Mouse (Mus musculus) adrenal gland, postnatal 10 days (tissue): ENCODE data around the gene Rab28. TPM values are rescaled to one million over a fixed set of nuclear protein-coding genes. Genes with fewer than 3 reads are reported as not detected.
"Not testable (repeated sequence)": the region's sequence is repeated elsewhere in the genome, so short reads cannot be mapped to it uniquely, and the experiment has no call there.

ENCODE experiments used
- DNase-seq: peaks from one replicate; pipeline ENCODE4 v3.0.0; 2021; ENCODE audit warnings: mixed read lengths
- long read RNA-seq, 2 experiments: library from polyadenylated mRNA; stranded (forward); transcript quantifications; one replicate each; pipeline ENCODE4 v2.0.0; 2021
- total RNA-seq, 2 experiments: library from RNA; stranded (reverse); gene quantifications; 2 replicates each; pipeline ENCODE4 v1.2.3; 2021

Rab28 gene
- 10 to 100 TPM; 44.6 to 52.7 TPM for total RNA-seq
- long read RNA-seq, experiment 1, transcript Rab28-201 (7 exons, 1,635 nt), result major isoform, 115 of 140 reads
- long read RNA-seq, experiment 1, partial matches to known transcripts, result 5 of 140 reads
- long read RNA-seq, experiment 1, other reads (novel, unspliced or antisense), result 13 of 140 reads
- long read RNA-seq, experiment 2, transcript Rab28-201 (7 exons, 1,635 nt), result major isoform, 64 of 75 reads
- long read RNA-seq, experiment 2, transcript Rab28-203 (8 exons, 1,697 nt), result minor isoform, 6 of 75 reads
- long read RNA-seq, experiment 2, partial matches to known transcripts, result 0 of 75 reads
- long read RNA-seq, experiment 2, other reads (novel, unspliced or antisense), result 5 of 75 reads

DNA sequence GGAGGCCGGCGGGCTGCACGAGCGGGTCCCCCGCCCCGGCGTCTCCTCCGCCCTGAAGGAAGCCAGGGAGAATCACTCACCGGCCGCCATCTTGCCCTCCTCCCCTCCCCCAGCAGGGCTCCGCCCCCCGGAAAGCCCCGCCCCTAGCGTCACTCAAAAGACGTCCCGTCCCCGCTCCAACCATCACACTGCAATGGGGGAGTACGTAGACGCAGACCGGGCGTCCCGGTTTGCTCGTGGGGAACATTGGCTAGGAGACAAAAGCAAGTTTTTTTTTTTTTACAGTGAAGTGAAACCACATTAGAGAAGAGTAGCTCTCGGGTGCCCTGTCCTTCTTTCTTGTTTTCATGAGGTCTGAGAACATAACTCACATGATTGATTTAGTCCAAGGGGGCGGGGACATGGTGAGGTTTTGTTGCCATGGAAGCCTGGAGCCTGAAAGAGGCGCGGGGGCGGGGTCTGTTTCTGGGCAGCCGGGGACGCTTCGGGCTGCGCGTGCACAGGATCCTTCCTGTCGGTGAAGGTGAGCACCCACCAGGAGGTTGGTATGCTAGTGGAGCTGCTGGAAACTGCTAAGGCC lies at the start of gene Rab28:
Gene Rab28 (minus strand): TSS at position 107 of the 580 bp plus-strand sequence.
- DNase-seq, result peak; percentile 98

DNA sequence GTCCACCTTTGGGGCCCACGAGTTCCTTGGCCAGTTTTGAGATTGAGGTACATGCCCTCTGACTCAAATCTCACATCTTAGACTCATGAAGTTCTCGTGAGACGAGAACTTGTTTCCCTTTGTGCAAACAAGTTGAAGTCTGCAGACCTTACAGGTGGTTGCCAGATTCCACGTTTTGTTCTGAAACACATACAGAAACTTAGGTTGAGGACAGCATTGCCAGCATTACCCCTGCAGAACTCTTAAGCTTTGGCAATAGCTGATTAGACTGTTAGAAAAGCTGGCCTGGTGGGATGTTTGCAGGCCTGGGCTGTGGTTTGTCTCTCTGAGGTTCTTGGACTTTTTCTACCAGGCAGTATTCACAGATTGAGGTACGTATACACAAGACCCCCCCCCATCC lies 49.4 kb upstream of the Rab28 start:
- no peak for DNase-seq

DNA sequence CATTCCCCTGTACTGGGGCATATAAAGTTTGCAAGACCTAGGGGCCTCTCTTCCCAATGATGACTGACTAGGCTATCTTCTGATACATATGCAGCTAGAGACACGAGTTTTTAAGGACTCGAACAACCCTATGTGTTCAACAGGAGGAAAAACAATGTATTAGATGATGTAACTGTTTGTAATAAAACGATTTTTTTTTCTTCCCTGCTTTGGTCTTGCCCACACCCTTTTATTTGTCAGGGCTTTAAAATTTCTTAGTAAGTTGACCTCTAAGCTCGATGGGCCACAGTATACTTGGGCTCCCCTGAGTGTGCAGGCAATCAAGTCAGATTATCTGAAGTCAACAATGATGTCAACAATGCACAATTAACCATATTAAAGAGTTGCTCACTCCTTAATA lies 48.4 kb upstream of the Rab28 start:
- no peak for DNase-seq

DNA sequence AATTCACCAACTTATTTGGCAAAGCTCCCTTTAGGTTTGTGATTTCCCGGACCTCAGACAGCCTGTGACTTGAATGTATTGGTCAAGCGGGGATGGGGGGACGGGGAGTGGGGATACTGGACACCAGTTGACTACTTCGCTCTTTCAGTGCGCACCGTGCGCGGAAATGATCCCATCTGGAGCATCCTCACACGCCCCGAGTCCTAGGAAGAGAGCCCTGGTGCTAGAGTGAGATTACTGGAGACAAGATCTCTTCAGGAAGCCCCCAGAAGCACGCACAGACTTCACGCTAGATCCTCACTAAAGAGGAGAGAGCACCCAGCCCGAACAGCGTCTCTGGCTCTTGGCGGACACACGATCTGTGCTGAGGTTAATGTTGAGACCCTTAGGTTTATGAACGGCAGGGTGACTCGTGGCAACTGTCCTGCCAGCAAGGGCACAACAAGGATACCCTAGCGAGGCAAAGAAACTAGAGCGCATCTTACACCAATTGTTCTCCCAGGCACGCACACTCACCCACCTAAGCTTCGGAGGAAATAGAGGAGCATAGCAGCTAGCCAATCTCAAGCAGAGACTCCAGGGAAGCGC lies 47.5 kb upstream of the Rab28 start:
- DNase-seq, result no peak

DNA sequence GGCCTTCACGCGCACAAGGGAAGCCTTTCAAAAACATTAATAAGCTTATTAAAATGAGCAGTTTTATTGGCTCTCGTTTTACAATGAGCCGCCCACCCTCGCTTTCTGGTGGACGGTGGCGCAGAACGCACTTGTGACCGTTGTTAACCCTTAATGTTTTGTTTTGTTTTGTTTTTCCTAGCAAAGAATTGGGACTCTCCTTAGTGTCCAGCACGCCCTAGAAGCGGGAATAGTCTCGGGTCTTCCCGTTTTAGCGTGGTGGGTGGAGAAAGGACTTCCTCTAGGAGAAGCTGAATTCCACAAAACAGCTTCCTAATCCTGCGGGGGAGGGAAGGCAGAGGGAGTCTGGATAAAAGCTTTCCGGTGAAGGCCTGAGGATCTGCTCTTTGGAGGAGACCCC lies 46.9 kb upstream of the Rab28 start:
- no peak for DNase-seq

DNA sequence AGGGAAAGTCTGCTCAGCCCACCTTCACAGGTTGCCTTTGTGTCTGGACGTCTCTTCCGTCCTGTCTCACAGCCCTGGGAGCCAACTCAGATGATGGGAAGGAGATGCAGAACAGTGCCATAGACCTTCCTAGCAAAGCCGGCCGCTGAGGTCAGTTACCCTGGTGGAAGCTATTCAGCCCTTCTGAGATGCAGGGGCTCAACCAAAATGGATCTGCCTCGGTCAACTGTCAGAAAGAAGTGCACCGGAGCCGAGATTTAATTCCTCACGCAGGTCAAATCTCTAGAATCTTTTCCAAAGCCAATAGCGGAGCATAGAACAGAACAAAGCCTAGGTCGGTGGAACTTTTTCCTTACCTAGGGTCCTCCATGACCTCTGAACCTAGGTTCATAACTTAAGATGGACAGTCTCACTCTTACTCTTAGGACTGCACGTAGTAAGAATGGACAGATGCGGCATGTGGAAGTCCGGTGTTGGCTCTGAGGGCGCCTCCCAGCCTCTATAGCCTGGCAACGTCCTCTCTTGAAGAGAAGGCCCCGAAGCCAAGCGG lies 46.3 kb upstream of the Rab28 start:
- DNase-seq, result no peak

DNA sequence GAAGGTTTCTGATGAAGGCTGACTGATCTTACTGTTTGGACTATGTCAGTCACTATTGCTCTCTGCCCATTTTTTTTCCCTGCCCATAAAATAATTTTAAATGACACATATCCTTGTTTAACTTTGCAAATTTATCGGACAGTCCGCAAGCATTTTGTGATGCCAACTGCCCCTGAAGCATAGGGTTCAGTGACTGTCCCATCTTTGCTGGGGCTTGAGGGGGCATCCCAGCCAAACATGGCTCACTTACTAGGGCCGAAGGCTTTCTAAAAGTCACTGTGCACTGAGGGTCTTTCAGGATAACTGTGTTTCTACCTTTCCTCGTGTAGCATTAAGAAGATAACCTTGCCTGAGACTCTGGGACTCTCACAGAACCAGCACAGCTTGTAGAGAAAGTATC lies 44.8 kb upstream of the Rab28 start:
- DNase-seq, result no peak

DNA sequence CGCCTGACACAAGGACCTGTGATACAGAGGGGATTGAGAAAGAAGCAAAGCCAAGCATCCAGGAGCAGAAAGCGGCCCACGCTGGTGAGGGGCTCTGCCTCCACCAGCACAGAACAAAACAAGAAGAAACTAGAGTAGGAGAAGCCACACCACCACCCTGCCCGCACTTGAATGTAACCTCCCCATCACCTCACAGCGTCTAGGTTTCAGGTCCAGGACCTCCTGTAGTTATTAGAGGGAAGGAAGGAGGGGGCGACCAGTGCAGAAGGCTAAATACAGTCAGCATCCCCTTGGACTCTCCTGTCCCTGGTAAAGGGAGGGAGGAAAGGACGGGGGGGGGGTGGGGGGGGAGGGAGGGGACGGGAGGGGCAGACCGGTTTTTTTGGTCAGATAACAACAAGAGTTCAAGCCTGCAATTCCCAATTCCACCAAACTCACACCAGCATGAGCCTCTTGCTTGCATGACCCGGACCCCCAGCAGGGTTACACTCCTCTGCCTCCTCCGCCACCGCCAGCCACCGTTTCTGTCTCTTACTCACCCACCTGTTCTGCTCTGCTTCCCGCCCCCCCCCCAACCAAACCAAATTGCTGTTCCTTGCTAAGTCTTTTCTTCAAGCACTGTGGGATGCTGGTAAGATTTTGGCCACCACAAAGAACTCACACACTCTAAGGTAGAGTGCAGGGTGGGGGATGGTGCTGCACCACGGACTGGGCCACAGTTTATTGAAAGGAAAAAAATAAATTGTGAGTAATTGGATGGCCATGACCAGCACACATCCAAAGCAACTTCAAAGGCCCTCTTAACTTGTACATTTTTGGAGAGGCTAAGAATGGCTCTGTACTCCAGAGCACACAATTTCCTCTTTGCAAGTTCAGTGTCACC lies 37.2 kb upstream of the Rab28 start:
- no peak for DNase-seq

DNA sequence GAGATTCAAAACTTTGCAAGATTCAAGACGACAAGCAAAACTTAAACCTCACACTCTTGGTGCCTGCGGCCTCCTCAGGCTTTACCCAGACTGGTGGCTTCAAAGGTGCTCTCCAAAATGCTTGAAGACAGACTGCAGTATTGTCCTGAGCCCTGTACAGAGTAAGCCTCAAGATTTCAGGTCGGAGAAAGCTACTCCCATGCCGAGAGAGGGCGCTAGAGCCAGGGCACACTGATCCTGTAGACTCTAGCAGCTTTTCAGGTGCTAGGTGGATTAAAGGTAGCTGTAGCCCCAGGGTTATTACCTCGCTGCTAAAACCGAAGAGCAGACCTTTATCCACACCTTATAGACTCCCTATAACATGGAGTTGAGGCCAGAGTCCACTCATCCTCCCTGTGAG lies 36.3 kb upstream of the Rab28 start:
- DNase-seq, result no peak

DNA sequence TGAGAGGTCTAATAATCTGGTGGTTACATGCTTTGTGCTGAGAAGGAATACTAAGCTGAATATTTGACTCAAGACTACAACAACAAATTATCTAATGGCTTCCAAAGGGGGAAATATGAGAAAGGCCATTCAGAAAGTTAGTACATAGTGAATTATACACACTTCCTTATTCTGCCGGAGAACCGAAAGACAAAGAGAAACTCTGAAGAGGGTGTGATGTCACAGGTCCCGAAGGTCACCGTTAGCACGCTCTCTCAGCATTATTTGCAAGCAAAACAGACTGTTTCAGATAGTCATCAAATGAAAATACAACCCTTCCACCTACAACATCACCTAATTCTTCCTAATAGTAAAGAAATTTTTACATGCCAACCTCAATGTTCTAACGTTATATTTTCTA lies 30.9 kb upstream of the Rab28 start:
- no peak for DNase-seq

DNA sequence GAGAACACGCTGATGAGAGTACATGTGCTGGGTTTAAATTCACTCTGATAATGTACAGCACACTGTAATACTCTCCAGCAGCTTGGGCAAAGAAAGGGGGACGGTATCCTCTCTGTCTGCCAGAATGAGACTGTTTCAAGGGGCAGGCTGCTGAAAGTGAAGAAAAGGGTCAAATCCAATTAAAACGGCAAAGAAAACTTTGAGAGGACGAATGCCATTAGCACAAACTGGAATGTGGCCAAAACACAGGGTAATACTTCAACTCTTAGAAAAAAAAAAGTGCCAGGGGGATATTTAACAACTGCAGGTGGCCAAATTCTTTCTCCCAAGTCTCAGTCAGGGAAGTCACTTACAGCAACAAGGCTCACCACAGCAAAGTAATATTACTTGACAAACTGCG lies 29.1 kb upstream of the Rab28 start:
- no peak for DNase-seq

DNA sequence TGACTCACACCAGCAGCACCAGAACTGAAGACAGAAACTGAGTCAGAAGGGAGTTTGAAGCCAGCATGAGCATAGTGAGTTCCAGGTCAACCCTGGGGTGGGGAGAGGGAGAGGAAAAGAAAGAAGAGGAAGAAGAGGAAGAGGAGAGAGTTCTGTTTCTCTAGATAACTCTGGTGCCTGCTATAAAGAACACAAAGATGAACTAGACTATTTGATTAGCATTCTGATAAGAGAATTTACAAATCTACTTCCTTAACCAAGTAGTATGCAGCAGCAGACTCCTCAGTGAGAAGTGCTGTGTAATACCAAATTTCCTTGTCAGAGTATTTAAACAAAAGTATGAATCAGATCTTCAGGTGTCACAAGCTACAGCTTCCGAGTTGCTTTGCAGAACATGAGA lies 19.1 kb upstream of the Rab28 start:
- no peak for DNase-seq

DNA sequence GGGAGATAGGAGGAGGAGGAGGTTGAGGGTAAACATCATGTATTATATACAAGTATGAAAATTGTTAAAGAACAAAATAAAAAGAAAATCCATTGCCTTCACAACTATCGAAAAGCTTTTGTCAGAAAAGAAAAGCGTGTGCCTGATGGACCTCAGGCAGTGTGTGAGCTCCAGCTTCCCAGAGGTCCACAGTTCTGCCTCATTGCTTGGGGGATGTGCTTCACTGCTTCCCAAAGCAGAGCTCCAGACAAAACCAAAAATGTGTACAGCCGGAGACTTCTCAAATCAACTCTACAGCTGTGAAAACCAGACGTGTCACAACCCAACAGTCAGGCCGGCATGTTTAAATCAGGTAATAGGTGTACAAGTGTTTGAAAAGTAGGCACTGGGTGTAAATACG lies 17.6 kb upstream of the Rab28 start:
- no peak for DNase-seq

DNA sequence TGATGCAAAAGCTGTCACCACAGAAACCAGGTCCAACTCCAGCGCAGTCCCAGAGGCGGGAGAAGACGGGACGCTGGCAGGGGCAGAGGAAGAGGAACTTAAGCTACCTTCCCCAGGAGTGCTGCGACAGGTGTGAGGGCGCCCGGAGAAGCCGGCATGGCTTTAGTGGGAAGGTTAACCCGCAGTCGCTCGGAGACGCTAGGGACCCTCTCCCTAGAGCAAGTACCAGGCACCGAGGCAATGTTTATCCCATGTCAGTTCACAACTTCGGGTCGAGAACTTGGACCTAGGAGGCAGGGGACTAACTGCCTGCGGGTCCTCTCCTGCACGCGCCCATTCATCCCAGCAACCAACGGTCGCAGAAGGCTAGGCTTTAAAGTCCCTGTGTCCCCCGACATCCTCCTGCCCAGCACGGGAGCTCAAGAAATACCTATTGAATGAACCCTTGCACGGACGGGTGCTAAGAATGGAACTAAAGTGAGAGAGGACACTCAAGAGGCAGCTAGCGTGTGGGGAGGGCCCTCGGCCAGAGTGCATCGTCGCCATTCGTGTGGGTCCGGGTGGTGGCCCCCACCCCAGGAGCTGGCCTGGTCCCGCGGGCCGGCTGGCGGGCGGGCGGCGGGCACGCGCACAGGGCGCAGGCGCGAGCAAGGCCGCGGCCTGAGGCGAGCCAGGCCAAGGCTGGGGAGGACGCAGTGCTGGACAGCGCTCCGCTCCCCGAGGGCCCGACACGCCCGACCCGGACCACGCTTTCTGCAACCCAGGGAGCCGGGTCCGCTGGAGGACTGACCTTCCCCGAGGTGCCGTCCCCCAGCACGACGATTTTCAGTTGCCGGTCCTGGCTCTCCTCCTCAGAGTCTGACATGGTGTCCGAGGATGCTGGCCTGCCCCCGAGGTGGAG lies 592 bp downstream of the Rab28 start:
- DNase-seq, result peak; percentile 81

DNA sequence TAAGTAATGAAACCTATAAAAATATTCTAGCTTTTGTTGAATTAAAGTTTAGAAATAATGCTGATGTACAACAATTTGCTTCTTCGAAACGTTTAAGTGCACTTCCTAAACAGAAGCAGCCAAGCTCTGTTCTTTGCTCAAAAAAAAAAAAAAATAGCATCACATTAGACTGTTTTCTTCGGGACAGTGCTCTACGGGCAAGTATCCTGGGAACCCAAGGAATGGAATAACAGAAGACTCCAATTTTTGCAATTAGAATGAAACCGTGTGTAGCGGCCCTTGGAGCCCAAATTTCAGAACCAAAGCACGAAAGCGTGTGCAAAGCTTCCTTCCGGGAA lies 1.2 kb downstream of the Rab28 start:
- DNase-seq, result no peak

DNA sequence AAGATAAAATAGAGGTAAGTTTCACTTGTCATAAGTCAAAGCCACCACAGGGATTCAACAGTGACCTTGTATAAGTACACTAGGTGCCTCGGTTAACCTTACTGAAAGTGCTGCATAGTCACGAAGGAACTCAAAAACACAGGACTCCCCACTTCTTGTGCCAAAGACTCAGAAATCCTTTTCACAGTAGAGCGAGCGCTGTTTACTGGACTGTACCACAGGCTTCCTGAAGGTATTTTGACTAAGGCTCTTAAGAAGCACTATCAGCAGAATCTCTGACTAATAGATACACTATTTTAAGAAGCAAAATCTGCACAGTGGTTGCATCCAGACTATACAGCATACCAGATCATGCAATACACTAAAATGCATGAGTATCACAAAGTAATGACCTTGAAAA lies 6.9 kb downstream of the Rab28 start:
- not testable (repeated sequence) for DNase-seq

DNA sequence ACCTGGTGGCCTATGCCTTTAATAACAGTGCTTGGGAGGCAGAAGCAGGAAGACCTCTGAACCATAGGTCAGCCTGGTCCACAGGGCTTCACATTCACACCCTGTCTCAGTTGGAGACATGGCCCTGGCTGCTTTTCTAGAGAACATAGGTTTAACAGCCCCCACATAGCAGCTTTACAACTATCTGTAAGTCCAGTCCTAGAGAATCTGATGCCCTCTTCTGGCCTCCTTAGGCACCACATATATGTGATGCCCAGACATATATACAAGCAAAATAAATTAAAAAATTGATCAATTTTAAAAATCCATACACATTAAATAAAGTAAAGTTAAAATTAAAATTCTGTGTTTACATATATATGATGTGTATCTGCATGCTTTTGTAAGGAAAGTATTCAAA lies 10.0 kb downstream of the Rab28 start:
- no peak for DNase-seq

DNA sequence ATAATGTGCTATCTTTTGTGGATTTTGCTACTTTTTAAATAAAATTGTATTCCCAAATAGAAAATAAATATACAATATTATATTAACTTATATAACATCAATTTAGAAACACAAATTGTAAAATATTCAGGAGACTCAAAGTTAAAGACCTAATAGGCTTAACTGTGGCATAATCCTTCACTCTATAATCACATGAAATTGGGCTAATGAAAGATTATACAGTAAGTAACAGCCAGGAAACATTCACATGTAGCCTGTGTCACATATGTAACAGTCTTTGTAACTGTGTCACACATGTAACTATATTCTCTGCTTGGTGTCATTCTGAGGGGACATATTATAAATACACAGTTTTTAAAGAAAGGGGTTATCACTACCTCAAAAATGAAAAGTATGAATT lies 22.9 kb downstream of the Rab28 start:
- no peak for DNase-seq

DNA sequence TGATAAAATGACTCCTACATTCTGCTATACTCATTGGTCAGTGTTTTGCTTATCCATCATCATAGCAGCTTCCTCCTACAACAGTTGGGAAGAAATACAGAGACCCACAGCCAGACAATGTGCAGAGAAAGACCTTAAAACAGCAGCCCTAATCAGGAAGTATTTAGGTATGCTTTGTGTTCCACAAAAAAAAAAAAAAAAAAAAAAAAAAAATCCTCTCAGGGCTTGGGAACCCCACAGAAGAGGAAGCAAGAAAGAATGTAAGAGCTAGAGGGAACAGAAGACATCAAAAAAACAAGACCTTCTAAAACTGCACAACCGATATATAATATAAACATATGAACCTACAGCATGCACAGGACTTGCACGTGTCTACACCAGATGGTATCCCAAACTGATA lies 24.0 kb downstream of the Rab28 start:
- DNase-seq, result no peak

DNA sequence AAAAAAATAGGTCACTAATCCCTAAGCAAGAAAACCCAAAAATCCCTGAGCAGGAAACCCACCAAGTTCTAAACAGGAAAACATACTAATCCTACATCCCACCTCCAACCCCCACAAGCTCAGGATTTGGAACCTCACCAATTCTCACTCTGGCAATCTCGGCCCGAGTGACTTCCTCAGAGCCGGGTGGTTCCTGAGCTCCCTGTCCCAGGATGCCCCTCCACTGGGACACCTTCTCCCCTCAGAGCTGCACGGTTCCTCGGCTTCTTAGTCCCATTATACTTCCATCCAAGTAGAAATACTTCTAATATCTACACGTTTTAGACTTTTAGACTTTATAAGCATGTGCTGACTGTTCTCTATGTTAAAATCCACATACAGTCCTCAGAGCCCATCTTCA lies 41.9 kb downstream of the Rab28 start:
- DNase-seq, result no peak

DNA sequence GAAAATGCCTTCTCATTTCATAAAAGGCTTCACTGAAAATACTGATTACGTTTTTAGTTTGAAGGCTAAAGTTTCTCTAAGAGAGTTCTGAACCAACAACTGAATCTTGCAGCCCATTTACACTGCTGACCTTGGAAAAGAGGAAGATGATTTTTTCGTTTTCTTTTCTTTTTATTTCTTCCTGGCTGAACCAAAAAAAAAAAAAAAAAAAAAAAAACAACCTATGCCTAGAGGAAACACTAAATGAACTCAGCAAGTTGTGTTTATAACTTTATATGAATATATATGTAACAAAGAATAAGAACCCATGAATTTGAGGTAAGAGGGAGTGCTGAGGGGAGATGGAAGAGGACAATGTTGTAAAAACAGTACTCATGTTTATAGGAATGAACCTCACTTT lies 71.2 kb downstream of the Rab28 start:
- no peak for DNase-seq
